Mouse (Mus musculus) spleen, adult 2 months (tissue): ENCODE results near the gene Nfkb1. TPM values are rescaled to one million over a fixed set of nuclear protein-coding genes. Genes with fewer than 3 reads are reported as not detected.
A peak's percentile ranks its signal among the peaks of the same experiment; 100 is the strongest.

Experiments
- DNase-seq, 2 experiments: peaks; one replicate each; pipeline versions ENCODE4 v3.0.0 to v3.0.0-alpha.2; 2012 to 2021; ENCODE audit warnings: low spot score in 2 of 2, low read depth in 1 of 2
- H3K27ac ChIP-seq: fragments of 200-500 bp; 2 replicates; pipeline ENCODE4 v1.5.1; 2012; ENCODE audit warnings: low read length, inconsistent platforms; ENCODE audit not compliant: insufficient read depth
- H3K27me3 ChIP-seq: fragments of 200-500 bp; 2 replicates; pipeline ENCODE4 v1.6.1; 2012; ENCODE audit warnings: mild to moderate bottlenecking, moderate library complexity, low read length, inconsistent platforms; ENCODE audit not compliant: control insufficient read depth, insufficient read depth
- H3K36me3 ChIP-seq: fragments of 200-500 bp; 2 replicates; pipeline ENCODE4 v1.6.1; 2012; ENCODE audit warnings: mild to moderate bottlenecking, low read length, inconsistent platforms; ENCODE audit not compliant: control insufficient read depth, insufficient read depth
- H3K4me1 ChIP-seq: fragments of 200-500 bp; 2 replicates; pipeline ENCODE4 v1.6.1; 2011; ENCODE audit warnings: inconsistent platforms; ENCODE audit not compliant: control insufficient read depth, insufficient read depth, insufficient read length
- H3K4me3 ChIP-seq: fragments of 200-500 bp; 2 replicates; pipeline ENCODE4 v1.5.1; 2011; ENCODE audit warnings: mild to moderate bottlenecking, inconsistent platforms; ENCODE audit not compliant: insufficient read depth, insufficient read length; ENCODE audit errors: extremely low read depth
- CTCF ChIP-seq: fragments of 200-500 bp; IDR thresholded peaks from 2 replicates; pipeline ENCODE4 v1.5.1; 2011; ENCODE audit warnings: mild to moderate bottlenecking, inconsistent platforms; ENCODE audit not compliant: insufficient read depth, insufficient read length, insufficient replicate concordance; ENCODE audit errors: extremely low read depth
- POLR2A ChIP-seq: fragments of 200-500 bp; IDR thresholded peaks from 2 replicates; pipeline ENCODE4 v1.6.1; 2011; ENCODE audit warnings: low read depth, low read length, inconsistent platforms
- WGBS: fragments of 180-500 bp; shearing (Covaris S2); methylation state at CpG from one replicate; pipeline ENCODE4 v1.1.7; 2018; 5-methylcytosine and 5-hydroxymethylcytosine counted together
- polyA plus RNA-seq: library from polyadenylated mRNA; depleted of rRNA; stranded (reverse); fragments of >200 nt; gene quantifications from 2 replicates; pipeline ENCODE4 v1.2.3, GENCODE M21; 2012

Gene Nfkb1
- polyA plus RNA-seq, 1 experiment: 188 TPM

- Histone ChIP-seq H3K4me1 (peaks cover 11% of the 10 kb centered on the region), H3K4me3 (no peak overlapping the region), H3K27ac (no peak overlapping the region), H3K27me3 (no peaks in the 10 kb centered on the region), H3K36me3 (peaks cover 4% of the 10 kb centered on the region)
- TF ChIP-seq POLR2A: no peak
- TF ChIP-seq CTCF: no peak
- WGBS: 45% methylated on average over 6 of the region's 6 CpGs
- DNase-seq: no peak
Observed at GRCm38 (mm10) chr3:135573051-135573450, 118.3 kb downstream of the Nfkb1 start.

- Histone ChIP-seq H3K27ac (no peak overlapping the region), H3K4me1 (peaks cover 11% of the 10 kb centered on the region), H3K4me3 (no peak overlapping the region), H3K27me3 (no peaks in the 10 kb centered on the region), H3K36me3 (peaks cover 4% of the 10 kb centered on the region)
- no peak for DNase-seq
- 95% methylated on average over 13 of the region's 13 CpGs for WGBS
- TF ChIP-seq CTCF (no peak), POLR2A (no peak)
Observed at GRCm38 (mm10) chr3:135571540-135571939, 119.8 kb downstream of the Nfkb1 start.

- peaks cover 13% of the 10 kb centered on the region for H3K4me1 ChIP-seq
- TF ChIP-seq CTCF: no peak
- no peak for TF ChIP-seq POLR2A
- DNase-seq: no peak
- H3K27me3 ChIP-seq: no peaks in the 10 kb centered on the region
- peaks cover 6% of the 10 kb centered on the region for H3K36me3 ChIP-seq
- no peak overlapping the region for H3K4me3 ChIP-seq
- H3K27ac ChIP-seq: peak overlapping the region; percentile 55
- 61% methylated on average over 5 of the region's 5 CpGs for WGBS
Observed at GRCm38 (mm10) chr3:135568633-135569032, 122.7 kb downstream of the Nfkb1 start.

GRCm38 (mm10) chr3:135567888-135568287 lies 123.5 kb downstream of the Nfkb1 start:
- Histone ChIP-seq H3K4me3 (no peak overlapping the region), H3K4me1 (peaks cover 13% of the 10 kb centered on the region), H3K27me3 (no peaks in the 10 kb centered on the region), H3K36me3 (peaks cover 9% of the 10 kb centered on the region), H3K27ac (no peak overlapping the region)
- no peak for DNase-seq
- TF ChIP-seq POLR2A (no peak), CTCF (no peak)
- WGBS: 86% methylated on average over 6 of the region's 6 CpGs

GRCm38 (mm10) chr3:135565306-135565705 lies 126.0 kb downstream of the Nfkb1 start:
- WGBS: 43% methylated on average over 4 of the region's 4 CpGs
- peak in 1 of 2 experiments; percentile 65 for DNase-seq

GRCm38 (mm10) chr3:135564706-135565105 lies 126.6 kb downstream of the Nfkb1 start:
- Histone ChIP-seq H3K27me3 (no peaks in the 10 kb centered on the region), H3K36me3 (peaks cover 5% of the 10 kb centered on the region; the same call in 1 of the 2 replicates), H3K27ac (no peak overlapping the region), H3K4me3 (no peak overlapping the region), H3K4me1 (peaks cover 13% of the 10 kb centered on the region)
- TF ChIP-seq POLR2A (no peak), CTCF (no peak)
- DNase-seq: no peak
- WGBS: 95% methylated on average over 9 of the region's 9 CpGs

More at GRCm38 (mm10) chr3:135565306-135565705, 126.0 kb downstream of the Nfkb1 start:
- Histone ChIP-seq H3K36me3 (peaks cover 7% of the 10 kb centered on the region), H3K27me3 (no peaks in the 10 kb centered on the region), H3K27ac (peak overlapping the region; percentile 9; the same call in 1 of the 2 replicates), H3K4me1 (peaks cover 13% of the 10 kb centered on the region), H3K4me3 (no peak overlapping the region)
- TF ChIP-seq POLR2A (no peak), CTCF (no peak)

GRCm38 (mm10) chr3:135563163-135563689 lies 128.1 kb downstream of the Nfkb1 start:
- H3K27me3 ChIP-seq: no peaks in the 10 kb centered on the region
- no peak overlapping the region for H3K27ac ChIP-seq
- no peak for DNase-seq
- no peak overlapping the region for H3K4me3 ChIP-seq
- WGBS: 97% methylated on average over 17 of the region's 17 CpGs
- H3K36me3 ChIP-seq: peaks cover 5% of the 10 kb centered on the region; the same call in 1 of the 2 replicates
- 0 out of 2 replicates have a peak, but pooled peaks cover 3% of the 10 kb centered on the region for H3K4me1 ChIP-seq
- no peak for TF ChIP-seq CTCF
